Mouse (Mus musculus) forebrain, postnatal 0 days (tissue): ENCODE measurements at regions not wholly inside any gene's neighbourhood (a gene's known extent, or its start where the extent isn't known, plus 50 kb on each side); places are given as distances from the start of the nearest gene placed in this dataset.

ENCODE experiments used
- ATAC-seq: fragments of 200-750 bp; cut with Nextera tagmentation; 2 replicates; pipeline ENCODE4 v1.8.0; 2017; ENCODE audit warnings: mild to moderate bottlenecking, moderate library complexity
- DNase-seq: peaks from one replicate; pipeline ENCODE4 v3.0.0-alpha.2; 2015
- H3K27ac ChIP-seq: fragments of 300-500 bp; sonication (generic); 2 replicates; pipeline ENCODE4 v1.5.1; 2014; ENCODE audit warnings: low read depth, mild to moderate bottlenecking, antibody characterized with exemption, low read length, moderate library complexity, mixed read lengths
- H3K27me3 ChIP-seq: fragments of 300-500 bp; sonication (generic); 2 replicates; pipeline ENCODE4 v1.6.1; 2014; ENCODE audit warnings: mild to moderate bottlenecking, low read length, mixed read lengths; ENCODE audit not compliant: insufficient read depth
- H3K36me3 ChIP-seq: fragments of 300-500 bp; sonication (generic); 2 replicates; pipeline ENCODE4 v1.6.1; 2014; ENCODE audit warnings: mild to moderate bottlenecking, moderate library complexity; ENCODE audit not compliant: insufficient read depth
- H3K4me1 ChIP-seq: fragments of 300-500 bp; sonication (generic); 2 replicates; pipeline ENCODE4 v1.6.1; 2014; ENCODE audit warnings: antibody characterized with exemption; ENCODE audit not compliant: insufficient read depth
- H3K4me2 ChIP-seq: fragments of 300-500 bp; sonication (generic); 2 replicates; pipeline ENCODE4 v1.6.1; 2014; ENCODE audit warnings: low read depth, mild to moderate bottlenecking, moderate library complexity
- H3K4me3 ChIP-seq: fragments of 300-500 bp; sonication (generic); 2 replicates; pipeline ENCODE4 v1.5.1; 2014; ENCODE audit warnings: low read depth, low read length, mixed read lengths
- H3K9ac ChIP-seq: fragments of 300-500 bp; sonication (generic); 2 replicates; pipeline ENCODE4 v1.6.1; 2014; ENCODE audit warnings: mild to moderate bottlenecking
- H3K9me3 ChIP-seq: fragments of 300-500 bp; sonication (generic); 2 replicates; pipeline ENCODE4 v1.6.1; 2016; ENCODE audit warnings: low read length
- CTCF ChIP-seq: sonication (generic); IDR thresholded peaks from 2 replicates; pipeline ENCODE4 v1.5.1; 2016; ENCODE audit warnings: antibody characterized with exemption, control low read depth, low read depth
- WGBS: fragments of 180-500 bp; shearing (Covaris S2); extraction: QIAGEN DNeasy Blood & Tissue Kit; methylation state at CpG from one replicate; pipeline ENCODE4 v1.1.7; 2014; 5-methylcytosine and 5-hydroxymethylcytosine counted together

DNA sequence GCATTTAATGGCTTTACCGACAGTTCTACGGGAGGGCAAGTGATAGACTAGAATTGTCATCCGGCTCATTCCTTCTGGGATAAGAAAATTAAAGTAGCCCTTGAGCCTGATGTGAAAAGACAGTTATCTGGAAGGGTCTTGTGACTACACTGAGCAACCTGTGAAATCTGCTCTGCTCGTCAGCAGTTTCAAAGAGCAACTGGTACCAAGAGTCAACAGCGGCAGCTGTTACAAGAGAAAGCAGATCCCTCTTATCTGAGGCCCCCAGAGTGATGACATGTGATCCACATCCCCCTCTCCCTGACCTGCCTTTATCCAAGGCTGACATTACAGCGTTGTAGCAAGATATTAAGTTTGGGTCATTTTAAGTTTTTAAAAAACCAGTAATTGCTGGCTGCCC lies 52.6 kb upstream of the Unc13c start:
- no peak for TF ChIP-seq CTCF
- H3K36me3 ChIP-seq: no peaks in the 10 kb centered on the region
- no peak overlapping the region for H3K27ac ChIP-seq
- no peak overlapping the region for H3K4me2 ChIP-seq
- H3K9me3 ChIP-seq: no peaks in the 10 kb centered on the region
- no peak overlapping the region for H3K9ac ChIP-seq
- WGBS: 71% methylated on average over 6 of the region's 6 CpGs
- ATAC-seq (no peak), DNase-seq (no peak)
- no peak overlapping the region for H3K4me3 ChIP-seq
- no peaks in the 10 kb centered on the region for H3K4me1 ChIP-seq
- H3K27me3 ChIP-seq: no peaks in the 10 kb centered on the region

DNA sequence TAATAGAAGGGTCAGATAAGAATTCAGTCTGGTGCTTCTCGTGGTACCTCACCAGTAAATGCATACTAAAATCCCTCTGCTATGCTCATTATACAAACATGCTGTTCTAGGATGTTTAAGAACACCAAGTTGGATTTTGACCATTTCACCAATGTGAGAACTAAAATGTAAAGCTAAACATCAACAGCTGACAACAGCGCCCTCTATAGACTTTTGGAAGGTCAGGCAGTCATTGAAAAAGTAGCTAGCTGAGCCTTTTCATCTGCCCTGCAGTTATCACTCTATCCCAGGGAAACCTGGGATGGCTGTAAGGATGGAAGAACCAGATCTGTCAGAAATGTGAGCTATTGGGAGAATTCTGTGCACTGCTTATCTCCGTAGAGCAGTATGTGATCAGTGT lies 55.2 kb upstream of the Unc13c start:
- H3K27me3 ChIP-seq: no peaks in the 10 kb centered on the region
- H3K4me3 ChIP-seq: no peak overlapping the region
- no peak for ATAC-seq
- no peak overlapping the region for H3K9ac ChIP-seq
- H3K36me3 ChIP-seq: no peaks in the 10 kb centered on the region
- no peaks in the 10 kb centered on the region for H3K9me3 ChIP-seq
- TF ChIP-seq CTCF: peak; percentile 30; the same call in 1 of the 2 replicates
- 72% methylated on average over 3 of the region's 3 CpGs for WGBS
- H3K4me2 ChIP-seq: no peak overlapping the region
- H3K27ac ChIP-seq: no peak overlapping the region
- DNase-seq: no peak
- no peaks in the 10 kb centered on the region for H3K4me1 ChIP-seq

DNA sequence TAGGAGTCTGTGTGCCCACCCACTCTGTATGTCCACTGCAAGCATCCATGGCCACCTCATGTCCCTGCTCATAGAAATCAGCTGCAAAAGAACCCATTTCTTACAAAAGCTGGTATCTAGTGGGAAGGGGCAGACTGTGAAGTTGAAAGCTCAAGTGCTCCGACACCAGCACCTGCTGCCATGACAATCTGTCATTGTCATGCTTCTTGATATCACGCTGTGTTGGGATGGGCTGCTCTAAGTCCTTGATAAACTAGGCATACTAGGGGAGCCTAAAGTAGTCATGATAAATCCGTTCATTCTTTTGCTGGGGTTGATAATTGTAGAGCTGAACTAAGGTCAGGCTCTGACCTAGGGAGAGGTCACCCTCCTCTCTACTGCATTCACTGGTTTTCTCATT lies 57.4 kb upstream of the Unc13c start:
- Histone ChIP-seq H3K9ac (no peak overlapping the region), H3K27me3 (no peaks in the 10 kb centered on the region), H3K9me3 (no peaks in the 10 kb centered on the region), H3K27ac (no peak overlapping the region), H3K4me2 (no peak overlapping the region), H3K36me3 (no peaks in the 10 kb centered on the region), H3K4me1 (no peaks in the 10 kb centered on the region), H3K4me3 (no peak overlapping the region)
- WGBS: 40% methylated on average over 3 of the region's 3 CpGs
- ATAC-seq (no peak), DNase-seq (no peak)
- TF ChIP-seq CTCF: no peak

DNA sequence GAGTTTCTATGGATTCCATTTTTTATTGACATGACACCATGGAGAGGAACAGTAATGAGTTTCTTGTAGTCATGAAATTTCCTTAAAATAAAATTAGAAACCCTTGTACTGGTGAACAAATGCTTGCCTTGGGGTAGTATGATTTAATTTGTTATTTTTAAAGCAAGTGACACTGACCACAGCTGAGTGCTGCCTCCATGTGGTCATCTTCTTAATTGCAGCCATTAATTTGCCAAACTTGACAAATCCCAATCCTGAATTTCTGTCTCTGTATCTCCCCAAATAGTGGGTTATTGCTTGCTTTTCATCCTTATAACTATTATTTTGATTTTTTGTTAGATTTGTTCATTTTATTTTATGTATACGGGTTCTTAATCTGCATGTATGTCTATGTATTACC lies 59.7 kb upstream of the Unc13c start:
- no peak for ATAC-seq
- Histone ChIP-seq H3K4me2 (no peak overlapping the region), H3K27me3 (no peaks in the 10 kb centered on the region), H3K9ac (no peak overlapping the region), H3K4me3 (no peak overlapping the region), H3K36me3 (no peaks in the 10 kb centered on the region), H3K27ac (no peak overlapping the region), H3K4me1 (no peaks in the 10 kb centered on the region), H3K9me3 (no peaks in the 10 kb centered on the region)
- WGBS: 54% methylated on average over 1 of the region's 1 CpGs
- TF ChIP-seq CTCF: peak; percentile 53
- peak; percentile 9 for DNase-seq

DNA sequence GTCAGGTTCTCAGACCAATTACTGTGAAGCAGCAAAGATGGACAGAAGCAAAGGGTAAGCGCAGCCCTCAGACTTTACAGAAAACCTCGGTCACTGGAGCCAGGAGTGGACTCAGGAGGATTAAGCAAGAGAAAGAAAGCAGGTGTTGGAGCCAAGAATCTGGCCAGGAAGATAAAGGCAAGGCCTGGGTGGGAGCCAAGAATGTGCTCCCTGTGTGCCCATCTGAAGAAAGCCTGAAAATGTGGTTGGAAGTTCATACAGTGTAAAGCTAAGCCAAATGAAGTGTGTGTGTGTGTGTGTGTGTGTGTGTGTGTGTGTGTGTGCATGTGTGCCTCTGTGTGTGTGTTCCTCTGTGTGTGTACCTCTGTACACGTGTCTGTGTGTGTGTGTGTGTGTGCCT lies 64.2 kb upstream of the Wdr72 start:
- Histone ChIP-seq H3K4me1 (no peaks in the 10 kb centered on the region), H3K4me2 (no peak overlapping the region), H3K9me3 (no peaks in the 10 kb centered on the region), H3K27me3 (no peaks in the 10 kb centered on the region), H3K9ac (no peak overlapping the region), H3K27ac (no peak overlapping the region), H3K4me3 (no peak overlapping the region), H3K36me3 (no peaks in the 10 kb centered on the region)
- ATAC-seq (no peak), DNase-seq (no peak)
- no peak for TF ChIP-seq CTCF
- 31% methylated on average over 3 of the region's 3 CpGs for WGBS

DNA sequence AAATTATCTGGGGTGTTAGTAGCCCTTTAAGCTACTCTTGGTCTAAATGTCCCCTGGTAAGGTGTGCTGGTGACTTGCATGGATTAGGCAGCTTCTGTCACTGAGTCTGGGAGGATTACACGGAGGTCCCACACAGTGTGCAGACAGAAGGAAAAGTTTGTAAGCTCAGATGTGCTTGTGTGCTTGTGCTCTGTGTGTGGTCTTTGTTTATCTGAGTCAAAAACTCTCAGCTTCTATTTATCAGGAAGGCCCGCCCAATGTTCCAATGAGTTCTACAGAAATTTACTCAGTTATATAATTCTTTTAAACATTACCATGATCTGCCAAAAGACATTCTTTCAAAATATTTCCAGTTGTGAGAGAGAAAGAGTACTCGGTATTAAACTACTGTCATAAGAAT lies 60.4 kb upstream of the Wdr72 start:
- H3K36me3 ChIP-seq: no peaks in the 10 kb centered on the region
- no peak for TF ChIP-seq CTCF
- no peak overlapping the region for H3K27ac ChIP-seq
- H3K27me3 ChIP-seq: no peaks in the 10 kb centered on the region
- DNase-seq (no peak), ATAC-seq (no peak)
- H3K9me3 ChIP-seq: no peaks in the 10 kb centered on the region
- H3K9ac ChIP-seq: no peak overlapping the region
- 52% methylated on average over 3 of the region's 3 CpGs for WGBS
- H3K4me3 ChIP-seq: no peak overlapping the region
- H3K4me2 ChIP-seq: no peak overlapping the region
- H3K4me1 ChIP-seq: no peaks in the 10 kb centered on the region

DNA sequence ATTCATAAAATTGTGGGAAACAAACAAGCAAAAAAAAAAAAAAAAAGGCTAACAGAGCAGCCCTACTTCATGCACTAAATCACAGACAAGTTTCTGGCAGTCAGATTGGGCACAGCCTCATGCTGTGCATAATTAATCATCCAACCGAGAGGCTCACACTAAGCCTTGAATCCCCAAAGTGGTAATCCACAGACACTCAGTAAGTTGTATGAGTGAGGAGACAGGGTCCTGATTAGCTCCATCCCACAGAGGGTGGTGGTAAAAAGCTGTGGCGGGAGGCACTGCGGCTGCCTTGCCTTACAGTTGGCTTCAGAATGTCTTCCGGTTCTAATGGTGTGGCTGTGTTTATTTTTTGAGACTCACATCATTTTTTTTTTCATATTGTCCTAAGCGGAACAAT lies 53.4 kb upstream of the Wdr72 start:
- Histone ChIP-seq H3K4me2 (no peak overlapping the region), H3K9ac (no peak overlapping the region), H3K4me1 (no peaks in the 10 kb centered on the region), H3K36me3 (no peaks in the 10 kb centered on the region), H3K27ac (no peak overlapping the region), H3K9me3 (no peaks in the 10 kb centered on the region), H3K27me3 (no peaks in the 10 kb centered on the region), H3K4me3 (no peak overlapping the region)
- no peak for DNase-seq
- peak; percentile 61; the same call in 1 of the 2 replicates for ATAC-seq
- 29% methylated on average over 5 of the region's 5 CpGs for WGBS
- TF ChIP-seq CTCF: no peak

DNA sequence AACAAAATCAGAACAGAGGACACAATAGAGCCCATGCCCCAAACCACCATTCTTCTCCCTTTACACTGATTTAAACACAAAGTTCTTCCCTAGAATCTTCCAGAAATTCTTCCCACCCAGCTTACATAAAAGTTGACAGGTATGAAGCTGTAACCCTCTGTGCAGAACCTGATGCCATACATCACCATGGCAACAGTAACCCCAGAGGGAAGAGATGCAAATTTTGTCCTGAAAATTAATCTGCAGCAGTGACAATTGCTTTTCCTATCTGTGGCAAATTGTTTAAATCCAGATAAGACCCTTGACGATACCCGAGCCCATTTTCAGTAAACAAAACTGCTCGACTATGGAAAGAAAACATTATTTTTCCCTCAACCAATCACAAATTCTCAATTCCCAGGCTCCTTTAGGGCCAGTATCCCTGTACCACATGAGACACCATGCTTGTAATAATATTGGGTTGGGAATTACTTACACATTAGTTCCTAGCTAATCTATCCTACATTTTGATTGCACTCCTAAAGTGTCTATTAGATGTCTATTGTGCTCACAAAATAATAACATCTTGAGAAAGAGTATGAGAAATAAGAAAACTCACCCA lies 52.6 kb upstream of the Wdr72 start:
- DNase-seq: no peak

More for the DNA sequence above, 52.6 kb upstream of the Wdr72 start:
- H3K27ac ChIP-seq: 0 out of 2 replicates have a peak overlapping the region, but pooled peaks have one; percentile 31
- no peaks in the 10 kb centered on the region for H3K4me1 ChIP-seq
- TF ChIP-seq CTCF: no peak
- WGBS: 56% methylated on average over 3 of the region's 3 CpGs
- no peak overlapping the region for H3K4me3 ChIP-seq
- no peaks in the 10 kb centered on the region for H3K36me3 ChIP-seq
- peak; percentile 83 for ATAC-seq
- no peak overlapping the region for H3K4me2 ChIP-seq
- no peaks in the 10 kb centered on the region for H3K9me3 ChIP-seq
- no peaks in the 10 kb centered on the region for H3K27me3 ChIP-seq
- H3K9ac ChIP-seq: no peak overlapping the region
